Mouse (Mus musculus) limb, embryonic 12.5 days (tissue): ENCODE data around the gene Rnf150. TPM values are rescaled to one million over a fixed set of nuclear protein-coding genes. Genes with fewer than 3 reads are reported as not detected.

Source experiments
- polyA plus RNA-seq: library from polyadenylated mRNA; unstranded; fragments of >200 nt; fragmentation: Nextera tagmentation; extraction: Ambion mirVana; gene quantifications from 2 replicates; pipeline ENCODE4 v1.2.1, GENCODE M21; 2016

Gene Rnf150
- polyA plus RNA-seq, 1 experiment from 2014 or later, result 2.7 TPM

Other genes with a start within 250 kb of the Rnf150 start
- gene Zfp330, start 89.2 kb upstream of the Rnf150 start, polyA plus RNA-seq, result 76.5 and 83.2 TPM in 2 replicates